Mouse (Mus musculus): ENCODE results near the gene Cyth2. TPM values are rescaled to one million over a fixed set of nuclear protein-coding genes. Genes with fewer than 3 reads are reported as not detected.

Cyth2 gene
- polyA plus RNA-seq, 1 experiment from 2014 or later = 175 TPM

GRCm38 (mm10) chr7:45760151-45760550, 54.2 kb downstream of the Cyth2 start:
- ATAC-seq (ENCODE audit: insufficient number of reproducible peaks, insufficient read depth, low FRiP score, low TSS enrichment, low read depth) = no peak
- WGBS = 63% methylated on average over 5 of the region's 5 CpGs
- Histone ChIP-seq H3K27me3 (peaks cover 41% of the 10 kb centered on the region), H3K36me3 (no peaks in the 10 kb centered on the region), H3K27ac (no peak overlapping the region), H3K9ac (replicated peaks) (no peak overlapping the region), H3K4me2 (no peak overlapping the region), H3K4me3 (replicated peaks) (no peak overlapping the region), H3K9me3 (no peaks in the 10 kb centered on the region), H3K4me1 (replicated peaks) (peaks cover 7% of the 10 kb centered on the region)

- Histone ChIP-seq H3K4me2 (peak overlapping the region; percentile 60), H3K4me1 (replicated peaks) (peaks cover 7% of the 10 kb centered on the region), H3K27ac (no peak overlapping the region), H3K9me3 (no peaks in the 10 kb centered on the region), H3K4me3 (replicated peaks) (peak overlapping the region; percentile 32), H3K9ac (replicated peaks) (peak overlapping the region; percentile 51), H3K36me3 (no peaks in the 10 kb centered on the region), H3K27me3 (peaks cover 41% of the 10 kb centered on the region)
- no peak for ATAC-seq (ENCODE audit: insufficient number of reproducible peaks, insufficient read depth, low FRiP score, low TSS enrichment, low read depth)
- 4% methylated on average over 27 of the region's 27 CpGs for WGBS
These were observed 55.0 kb downstream of the Cyth2 start for GRCm38 (mm10) chr7:45759400-45759799.

Other genes with a start within 250 kb of the Cyth2 start
- gene Bcat2, start 244.4 kb downstream of the Cyth2 start, polyA plus RNA-seq (2016; fragmentation: Nextera tagmentation; extraction: Ambion mirVana) = 50.4 and 56.5 TPM in 2 replicates
- gene Fgf21, start 199.1 kb downstream of the Cyth2 start, polyA plus RNA-seq (2016; fragmentation: Nextera tagmentation; extraction: Ambion mirVana) = not detected in 2 replicates
- not detected in 2 replicates for gene Fut1, start 197.3 kb downstream of the Cyth2 start, polyA plus RNA-seq (2016; fragmentation: Nextera tagmentation; extraction: Ambion mirVana)
- 0.13 and 0.17 TPM in 2 replicates for gene Izumo1, start 192.8 kb downstream of the Cyth2 start, polyA plus RNA-seq (2016; fragmentation: Nextera tagmentation; extraction: Ambion mirVana)
- 11.7 and 13.4 TPM in 2 replicates for gene Rasip1, start 187.1 kb downstream of the Cyth2 start, polyA plus RNA-seq (2016; fragmentation: Nextera tagmentation; extraction: Ambion mirVana)
- 5.7 and 5.9 TPM in 2 replicates for gene Mamstr, start 174.6 kb downstream of the Cyth2 start, polyA plus RNA-seq (2016; fragmentation: Nextera tagmentation; extraction: Ambion mirVana)
- gene Fut2, start 148.2 kb downstream of the Cyth2 start, polyA plus RNA-seq (2016; fragmentation: Nextera tagmentation; extraction: Ambion mirVana) = 0.15 TPM in 2 replicates
- 0.13 and 0.23 TPM in 2 replicates for gene Ntn5, start 130.6 kb downstream of the Cyth2 start, polyA plus RNA-seq (2016; fragmentation: Nextera tagmentation; extraction: Ambion mirVana)
- gene Sec1, start 120.2 kb downstream of the Cyth2 start, polyA plus RNA-seq (2016; fragmentation: Nextera tagmentation; extraction: Ambion mirVana) = 0.40 and 0.74 TPM in 2 replicates
- 8.8 and 12.6 TPM in 2 replicates for gene Car11, start 114.7 kb downstream of the Cyth2 start, polyA plus RNA-seq (2016; fragmentation: Nextera tagmentation; extraction: Ambion mirVana)
- gene Dbp, start 109.5 kb downstream of the Cyth2 start, polyA plus RNA-seq (2016; fragmentation: Nextera tagmentation; extraction: Ambion mirVana) = 6.4 and 8.5 TPM in 2 replicates
- gene Rpl18, start 99.1 kb downstream of the Cyth2 start, polyA plus RNA-seq (2016; fragmentation: Nextera tagmentation; extraction: Ambion mirVana) = 990 and 1,038 TPM in 2 replicates
- 32.5 TPM in 2 replicates for gene Sphk2, start 96.6 kb downstream of the Cyth2 start, polyA plus RNA-seq (2016; fragmentation: Nextera tagmentation; extraction: Ambion mirVana)
- 1.0 and 1.3 TPM in 2 replicates for gene Fam83e, start 93.4 kb downstream of the Cyth2 start, polyA plus RNA-seq (2016; fragmentation: Nextera tagmentation; extraction: Ambion mirVana)
- not detected in 2 replicates for gene Spaca4, start 88.8 kb downstream of the Cyth2 start, polyA plus RNA-seq (2016; fragmentation: Nextera tagmentation; extraction: Ambion mirVana)
- gene Lmtk3, start 30.8 kb downstream of the Cyth2 start, polyA plus RNA-seq (2016; fragmentation: Nextera tagmentation; extraction: Ambion mirVana) = 3.4 and 4.9 TPM in 2 replicates
- 1.6 and 1.9 TPM in 2 replicates for gene Sult2b1, start 29.9 kb downstream of the Cyth2 start, polyA plus RNA-seq (2016; fragmentation: Nextera tagmentation; extraction: Ambion mirVana)
- 1.6 and 2.2 TPM in 2 replicates for gene Kcnj14, start 10.2 kb upstream of the Cyth2 start, polyA plus RNA-seq (2016; fragmentation: Nextera tagmentation; extraction: Ambion mirVana)
- 75.4 and 78.0 TPM in 2 replicates for gene Grwd1, start 16.4 kb upstream of the Cyth2 start, polyA plus RNA-seq (2016; fragmentation: Nextera tagmentation; extraction: Ambion mirVana)
- 50.0 and 65.6 TPM in 2 replicates for gene Kdelr1, start 58.2 kb upstream of the Cyth2 start, polyA plus RNA-seq (2016; fragmentation: Nextera tagmentation; extraction: Ambion mirVana)
- gene Grin2d, start 63.8 kb upstream of the Cyth2 start, polyA plus RNA-seq (2016; fragmentation: Nextera tagmentation; extraction: Ambion mirVana) = 0.35 and 0.37 TPM in 2 replicates
- 0.41 and 0.65 TPM in 2 replicates for gene Syngr4, start 82.1 kb upstream of the Cyth2 start, polyA plus RNA-seq (2016; fragmentation: Nextera tagmentation; extraction: Ambion mirVana)
- gene Tmem143, start 82.4 kb upstream of the Cyth2 start, polyA plus RNA-seq (2016; fragmentation: Nextera tagmentation; extraction: Ambion mirVana) = 5.0 and 6.0 TPM in 2 replicates
- 58.4 and 59.0 TPM in 2 replicates for gene Emp3, start 106.8 kb upstream of the Cyth2 start, polyA plus RNA-seq (2016; fragmentation: Nextera tagmentation; extraction: Ambion mirVana)
- 4.3 and 5.2 TPM in 2 replicates for gene Ccdc114, start 109.5 kb upstream of the Cyth2 start, polyA plus RNA-seq (2016; fragmentation: Nextera tagmentation; extraction: Ambion mirVana)
- 0.26 and 0.42 TPM in 2 replicates for gene Abcc6, start 215.7 kb upstream of the Cyth2 start, polyA plus RNA-seq (2016; fragmentation: Nextera tagmentation; extraction: Ambion mirVana)
- 22.3 and 24.9 TPM in 2 replicates for gene Nomo1, start 219.1 kb upstream of the Cyth2 start, polyA plus RNA-seq (2016; fragmentation: Nextera tagmentation; extraction: Ambion mirVana)